Mouse (Mus musculus) adrenal gland, adult 2 months (tissue): ENCODE measurements at regions not wholly inside any gene's neighbourhood (a gene's known extent, or its start where the extent isn't known, plus 50 kb on each side); places are given as distances from the start of the nearest gene placed in this dataset.

Experiments used
- DNase-seq: peaks from one replicate; pipeline ENCODE4 v3.0.0; 2021

DNA sequence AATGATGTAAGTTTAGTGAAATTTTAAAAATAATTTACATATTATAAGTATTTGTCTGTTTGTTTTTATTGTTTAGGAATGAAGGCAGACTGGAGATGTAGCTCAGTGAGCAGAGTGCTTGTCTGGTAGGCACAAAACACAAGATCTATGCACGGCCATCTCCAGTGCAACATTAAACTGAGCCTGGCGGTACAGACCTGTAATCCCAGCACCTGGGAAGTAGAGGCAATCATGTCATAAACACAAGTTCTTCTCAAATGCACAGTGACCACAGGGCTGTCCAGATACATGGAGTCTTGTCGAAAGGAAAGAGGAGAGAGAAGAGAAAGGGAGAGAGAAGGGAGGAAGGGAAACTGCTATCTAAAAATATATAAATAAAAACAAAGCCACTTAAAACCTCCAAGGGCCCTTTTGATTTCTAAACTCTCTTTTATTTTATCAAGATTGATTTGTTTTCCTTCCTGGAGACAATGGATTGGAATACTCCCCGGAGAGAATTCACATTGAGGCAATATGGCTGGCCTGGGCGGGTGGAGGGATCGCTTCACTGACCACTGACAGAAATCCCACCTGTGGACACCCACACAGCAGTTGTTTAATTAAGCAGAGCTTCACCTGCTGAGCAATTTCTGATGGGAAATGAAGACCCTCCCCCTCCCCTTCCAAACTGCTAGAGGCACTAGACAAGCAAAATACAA is 215.6 kb upstream of the Tll1 start:
- no peak for DNase-seq

DNA sequence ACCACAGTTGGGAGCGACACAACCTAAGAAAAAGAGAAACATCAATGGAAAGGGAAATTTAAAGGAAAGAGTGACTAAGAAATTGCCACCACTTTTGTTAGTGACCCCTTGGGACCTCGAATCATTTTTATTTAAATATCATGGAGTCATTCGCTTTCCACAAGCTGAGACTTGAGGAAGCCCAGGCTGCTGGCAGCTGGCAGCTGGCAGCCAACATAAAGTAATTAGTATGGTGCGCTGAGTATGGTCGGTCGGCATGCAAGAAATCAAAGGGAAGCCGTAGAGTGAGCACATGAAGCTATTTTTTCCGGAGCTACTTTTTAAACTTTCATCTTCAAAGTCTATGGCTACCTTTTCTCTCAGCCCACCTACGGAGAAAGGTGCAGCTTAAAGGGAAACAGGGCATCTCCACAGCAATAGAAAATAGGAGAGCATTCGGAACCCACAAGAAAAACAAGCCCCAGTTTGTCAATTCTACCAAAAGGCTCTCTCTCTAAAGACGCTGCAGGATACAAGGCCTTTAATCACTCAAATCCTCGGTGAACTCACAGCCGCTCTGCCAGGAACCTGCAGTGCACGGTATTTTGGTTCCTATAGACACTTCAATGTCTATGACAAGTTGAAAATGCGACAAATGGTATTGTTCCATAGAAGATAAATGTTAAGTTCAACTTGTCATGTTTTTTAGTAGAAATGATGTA is 206.6 kb upstream of the Tll1 start:
- DNase-seq = no peak

DNA sequence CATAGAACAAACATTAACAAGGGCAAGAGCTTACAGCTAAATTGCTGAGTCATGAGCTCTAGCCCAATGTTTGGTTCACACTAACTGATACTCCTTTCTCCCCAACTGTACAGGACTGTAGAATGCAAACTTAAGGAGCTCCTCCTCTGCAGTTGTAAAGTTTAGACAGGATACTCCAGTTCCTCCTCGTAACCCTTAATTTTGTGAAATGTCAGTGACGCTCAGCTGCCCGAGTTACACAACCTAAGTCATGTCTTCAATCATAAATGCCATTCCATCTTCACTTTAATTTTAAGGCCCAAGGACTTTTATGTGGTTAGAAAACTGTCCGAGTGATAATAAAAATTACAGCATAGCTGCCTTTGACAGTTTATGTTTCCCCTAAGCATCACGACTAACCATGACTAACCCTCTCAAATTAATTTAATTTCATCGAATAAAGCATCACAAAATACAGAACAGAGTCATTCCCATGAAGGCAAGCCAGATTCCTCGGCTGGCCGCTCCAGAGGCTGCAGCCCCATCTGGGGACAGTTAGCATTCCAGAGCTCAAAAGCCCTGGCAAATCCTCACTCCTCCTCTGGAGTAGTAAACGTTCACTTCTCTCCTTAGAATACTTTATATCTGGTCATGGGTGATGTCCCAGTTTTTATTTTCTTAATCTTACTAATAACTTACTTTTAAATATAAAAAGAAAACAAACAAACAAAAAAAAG is 200.9 kb upstream of the Tll1 start:
- DNase-seq = no peak

DNA sequence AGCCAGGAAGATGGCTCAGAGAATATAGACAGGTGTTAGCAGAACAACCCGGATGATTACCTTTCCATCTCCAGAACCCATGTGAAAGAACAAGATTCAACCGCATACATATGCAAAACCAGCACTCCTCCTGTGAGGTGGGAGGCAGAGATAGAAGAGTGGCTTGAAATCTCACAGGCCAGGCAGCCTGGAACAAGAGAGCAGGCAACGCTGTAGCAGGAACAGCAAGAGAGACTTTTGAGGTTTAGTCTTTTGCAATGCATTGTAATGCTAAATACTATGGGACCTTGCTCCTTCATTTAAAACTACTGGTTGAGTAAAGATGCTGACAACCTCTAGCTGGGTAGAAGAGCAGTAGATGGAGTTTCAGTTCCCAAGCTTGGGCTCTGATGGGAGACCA is 193.5 kb upstream of the Tll1 start:
- DNase-seq = no peak

DNA sequence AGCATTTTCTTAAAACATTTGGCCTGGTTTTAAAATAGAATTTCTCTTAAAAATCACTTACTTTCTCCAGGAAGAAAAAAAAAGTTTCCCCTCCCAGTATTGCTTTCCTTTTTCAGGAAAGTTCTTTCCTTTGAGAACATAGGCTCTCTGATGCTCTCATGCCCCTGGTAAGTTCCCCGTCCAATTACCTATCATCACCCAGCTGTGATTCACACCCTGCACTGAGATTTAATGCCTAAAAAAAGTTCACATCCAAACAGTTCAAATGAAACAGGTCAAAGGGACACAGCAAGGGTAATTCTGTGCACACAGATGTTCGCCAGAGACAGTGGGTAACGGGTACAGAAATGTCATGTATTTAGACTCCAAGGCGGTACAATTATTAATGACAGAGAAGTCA is 191.8 kb upstream of the Tll1 start:
- DNase-seq = no peak

DNA sequence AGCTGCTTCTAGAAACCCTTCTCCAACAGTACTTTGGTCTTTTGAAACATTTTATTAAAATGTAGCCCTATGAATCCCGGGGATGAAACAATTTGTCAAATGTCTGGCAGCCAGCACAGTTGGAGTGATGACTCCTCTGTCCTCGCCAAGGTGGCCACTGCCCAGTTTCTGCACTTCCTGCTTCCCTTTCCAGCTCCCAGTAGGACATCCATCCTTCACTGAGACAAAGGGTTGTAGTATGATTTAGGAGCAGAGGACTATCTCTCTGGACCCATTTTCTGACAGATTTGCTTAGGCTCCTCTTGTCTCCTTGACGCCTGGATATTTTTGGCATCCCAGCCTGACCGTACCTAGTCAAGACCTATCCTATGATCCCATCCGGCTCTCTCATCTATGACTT is 189.7 kb upstream of the Tll1 start:
- DNase-seq = peak; percentile 36

DNA sequence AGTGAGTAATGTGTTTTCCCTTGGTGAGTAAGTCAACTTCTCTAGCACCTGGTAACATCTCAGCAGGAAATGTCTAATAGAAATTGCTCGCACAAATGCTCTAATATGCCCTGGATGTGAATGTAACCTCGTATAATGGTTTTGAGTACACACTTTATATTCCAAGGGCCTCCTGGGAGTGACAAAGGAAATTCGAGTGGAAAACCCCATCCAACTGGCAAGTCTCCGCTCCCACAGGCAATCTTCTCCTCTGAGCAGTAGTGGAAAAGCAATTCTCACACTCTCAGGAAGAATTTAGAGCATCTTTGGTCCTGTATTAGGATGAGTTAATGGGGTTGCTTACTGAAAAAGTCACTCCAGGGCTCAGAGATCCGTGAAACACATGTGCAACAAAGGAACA is 183.4 kb upstream of the Tll1 start:
- no peak for DNase-seq

DNA sequence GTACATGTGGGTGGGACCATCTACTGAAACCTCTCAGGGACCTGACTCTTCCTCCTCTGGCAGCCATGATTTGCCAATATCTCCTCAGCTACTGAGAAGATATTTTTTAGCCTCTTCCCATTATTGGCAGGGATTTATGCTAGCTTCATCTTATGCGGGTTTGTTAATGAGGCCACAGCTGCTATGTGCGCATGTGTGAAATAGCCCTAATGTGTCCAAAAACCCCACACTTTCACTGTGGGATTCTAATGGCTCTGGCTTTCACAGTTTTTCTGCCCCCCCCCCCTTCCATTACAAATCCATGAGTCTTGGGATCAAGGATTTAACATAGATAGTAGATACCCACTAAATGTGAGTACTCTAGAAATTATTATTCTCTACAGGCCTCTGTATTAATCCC is 182.2 kb upstream of the Tll1 start:
- no peak for DNase-seq

DNA sequence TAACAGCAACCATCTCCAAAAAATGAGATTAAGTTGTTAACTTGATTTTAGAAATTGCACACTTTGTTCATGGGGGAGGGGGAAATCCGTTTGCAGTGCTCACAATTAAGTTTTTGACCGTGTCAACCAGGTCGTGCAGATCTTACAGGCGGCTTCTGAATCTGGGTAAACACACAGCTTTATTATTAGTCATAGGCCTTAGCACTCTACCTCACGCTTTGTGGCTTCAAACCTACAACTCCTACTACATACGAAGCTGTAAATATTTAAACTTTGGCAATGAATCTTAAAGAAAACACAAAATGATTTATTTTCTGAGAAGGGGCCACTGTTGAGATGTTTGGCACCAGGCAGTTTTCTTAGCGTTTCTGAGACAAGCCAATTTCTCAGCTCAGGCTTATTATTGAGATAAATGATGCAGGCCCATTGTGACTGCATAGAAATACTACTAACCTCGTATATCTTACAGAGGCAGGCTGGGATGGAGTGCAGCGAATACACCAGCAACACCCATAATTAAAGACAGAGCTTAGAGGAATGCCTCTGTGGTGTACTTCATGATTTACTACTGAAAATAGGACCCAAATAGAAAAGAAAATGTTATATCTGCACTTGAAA is 173.8 kb upstream of the Tll1 start:
- DNase-seq = no peak

DNA sequence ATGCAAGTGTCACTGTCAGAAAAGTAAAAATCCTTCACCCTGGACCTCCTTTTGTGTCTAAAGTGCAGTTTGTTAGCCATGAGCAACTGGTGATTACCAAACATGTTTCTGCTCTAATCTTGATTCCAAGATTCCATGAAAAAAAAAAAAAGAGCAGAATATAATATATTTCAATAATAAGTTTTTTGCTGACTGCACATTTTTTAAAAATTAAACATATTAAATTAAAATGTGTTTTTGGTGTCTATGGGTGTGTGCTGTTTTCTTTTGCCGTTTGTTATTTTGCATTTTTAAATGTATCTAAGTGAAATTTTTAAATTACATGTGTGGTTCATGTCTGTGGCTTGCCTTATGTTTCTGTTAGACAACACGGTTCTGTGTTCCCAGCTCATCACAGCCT is 171.8 kb upstream of the Tll1 start:
- no peak for DNase-seq

DNA sequence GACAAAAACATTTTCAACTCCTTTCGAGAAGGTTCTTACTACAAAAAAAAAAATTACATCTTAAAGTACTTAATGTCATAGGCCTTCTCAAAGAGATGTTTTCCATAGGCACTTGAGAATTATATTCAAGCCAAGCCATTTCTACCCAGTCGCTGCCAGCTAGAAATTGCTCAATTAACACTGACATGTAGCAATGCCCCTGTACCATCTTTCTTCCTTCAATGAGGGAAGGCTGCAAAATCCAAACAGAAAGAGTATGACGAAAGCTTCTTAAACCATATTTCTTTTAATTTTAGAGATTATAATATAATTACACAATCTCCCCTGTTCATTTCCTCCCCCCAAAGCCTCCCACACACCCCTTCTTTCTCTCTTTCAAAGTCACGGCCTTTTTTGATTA is 169.4 kb upstream of the Tll1 start:
- no peak for DNase-seq

DNA sequence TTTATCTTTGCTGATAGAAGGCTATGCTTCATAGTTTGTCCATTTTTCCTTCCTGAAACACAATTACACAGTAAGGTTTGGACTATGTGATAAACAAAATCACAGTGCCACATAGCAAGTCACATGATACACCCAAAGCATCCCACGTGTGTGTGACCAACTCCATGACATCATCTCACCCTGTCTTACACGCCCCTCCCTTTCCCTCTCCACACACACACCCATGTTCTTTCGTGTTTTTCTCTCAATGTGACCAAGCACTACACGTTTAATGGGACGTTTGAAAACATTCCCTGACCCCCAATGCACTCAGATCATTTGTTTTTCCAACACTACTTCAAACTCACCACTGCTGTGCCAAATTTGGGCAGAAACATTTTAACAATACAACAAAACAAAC is 168.9 kb upstream of the Tll1 start:
- no peak for DNase-seq

DNA sequence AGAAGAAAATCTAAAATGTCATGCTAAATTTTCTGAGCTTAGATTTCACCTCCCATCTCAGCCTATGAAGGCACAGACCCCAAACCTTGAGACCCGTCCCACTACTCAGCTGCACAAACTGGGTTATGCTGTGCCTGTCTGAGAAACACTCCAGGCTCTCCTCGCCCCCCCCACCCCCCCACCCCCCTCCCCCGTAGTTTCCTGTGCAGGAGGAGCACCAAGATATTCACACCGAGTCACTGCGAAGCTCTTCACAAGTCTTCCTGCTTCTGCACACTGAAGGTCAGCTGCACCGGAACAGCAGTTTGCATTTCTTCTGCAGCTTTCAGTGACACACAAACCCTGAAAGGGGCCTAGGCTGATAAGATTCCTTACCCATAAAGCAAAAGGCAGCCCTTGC is 163.9 kb upstream of the Tll1 start:
- no peak for DNase-seq

DNA sequence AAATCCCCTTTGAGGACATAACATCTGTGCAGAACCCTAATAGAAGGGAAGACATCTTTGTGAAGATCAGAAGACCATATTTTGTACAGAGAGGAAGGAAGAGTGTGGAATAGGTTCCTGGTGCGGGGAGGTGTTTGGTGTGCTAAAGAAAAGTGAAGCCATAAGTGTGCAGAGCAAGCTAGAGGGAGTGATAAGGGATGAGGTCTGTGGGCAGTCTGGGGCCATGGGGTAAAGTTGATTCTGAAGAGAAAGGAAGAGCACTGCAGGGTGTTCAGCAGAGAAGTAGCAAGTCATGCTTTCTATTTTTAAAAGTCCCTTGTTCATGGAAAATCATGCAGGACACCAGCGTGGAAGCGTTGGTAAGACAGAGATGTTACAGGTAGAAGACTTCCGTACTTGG is 161.8 kb upstream of the Tll1 start:
- DNase-seq = no peak

DNA sequence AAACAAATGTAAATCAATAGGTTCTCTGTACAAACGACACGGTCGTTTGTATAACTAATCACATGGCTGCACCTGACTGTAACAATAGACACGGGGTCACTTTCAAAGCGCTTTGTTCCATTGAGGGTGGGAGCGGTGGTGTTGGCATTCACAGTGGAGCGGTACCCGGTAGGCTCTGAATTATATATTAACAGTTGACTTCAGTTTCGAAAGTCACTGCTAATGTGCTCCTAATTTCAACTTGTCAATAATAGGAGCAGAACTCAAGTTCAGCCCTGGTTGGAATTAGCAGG is 160.8 kb upstream of the Tll1 start:
- no peak for DNase-seq

DNA sequence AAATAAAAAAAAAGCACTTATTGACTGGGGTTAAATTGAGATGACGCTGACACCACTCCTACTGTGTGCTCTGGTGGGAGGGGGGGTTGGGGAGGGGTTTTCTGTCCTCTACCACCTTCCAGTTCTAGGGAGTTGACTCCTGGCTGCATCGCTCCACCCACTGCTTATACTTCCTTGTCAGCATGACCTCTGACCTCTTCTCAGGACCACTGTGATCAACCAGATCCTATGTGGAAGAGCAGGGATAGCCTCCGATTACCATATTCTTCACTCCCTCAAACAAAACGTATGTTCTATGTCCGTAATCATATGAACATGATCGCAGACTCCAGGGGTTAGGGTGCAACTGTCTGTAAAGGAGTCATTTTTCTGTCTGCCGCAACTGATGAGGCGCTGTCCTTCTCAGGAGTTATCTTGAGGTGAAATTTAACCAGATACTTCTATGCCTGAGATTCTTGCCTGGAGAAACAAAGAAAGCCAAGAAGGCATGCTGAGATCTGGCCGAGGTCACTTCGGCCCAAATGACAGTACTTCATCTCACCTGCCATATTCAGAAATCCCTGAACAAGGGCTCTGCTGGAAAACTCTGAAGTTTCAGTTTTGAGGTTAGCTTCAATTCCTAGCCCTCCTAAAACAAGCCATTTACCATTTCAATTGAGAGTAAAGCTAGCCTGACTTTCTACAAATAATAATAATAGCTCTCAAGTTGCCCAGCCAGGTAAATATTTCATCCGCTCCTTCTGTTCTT is 160.3 kb upstream of the Tll1 start:
- DNase-seq = no peak

DNA sequence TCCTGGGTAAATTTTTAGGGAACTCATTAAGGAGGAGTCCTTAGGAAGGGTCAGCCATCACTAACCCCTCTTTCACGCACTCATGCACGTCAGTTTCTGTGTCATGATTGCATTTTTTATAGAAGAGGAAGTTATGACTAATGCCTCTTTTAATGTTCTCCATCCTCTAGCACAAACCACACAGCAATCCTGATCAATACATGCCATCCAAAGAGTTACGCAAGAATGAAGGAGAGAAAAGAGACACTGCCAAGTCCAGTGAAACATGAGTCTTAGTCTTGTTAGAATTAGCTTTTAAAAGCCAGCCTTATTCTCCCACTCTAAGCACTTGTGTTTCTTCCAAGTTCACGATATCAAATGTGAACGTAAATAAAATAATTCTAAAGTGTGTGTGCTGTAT is 151.0 kb upstream of the Tll1 start:
- DNase-seq = no peak

DNA sequence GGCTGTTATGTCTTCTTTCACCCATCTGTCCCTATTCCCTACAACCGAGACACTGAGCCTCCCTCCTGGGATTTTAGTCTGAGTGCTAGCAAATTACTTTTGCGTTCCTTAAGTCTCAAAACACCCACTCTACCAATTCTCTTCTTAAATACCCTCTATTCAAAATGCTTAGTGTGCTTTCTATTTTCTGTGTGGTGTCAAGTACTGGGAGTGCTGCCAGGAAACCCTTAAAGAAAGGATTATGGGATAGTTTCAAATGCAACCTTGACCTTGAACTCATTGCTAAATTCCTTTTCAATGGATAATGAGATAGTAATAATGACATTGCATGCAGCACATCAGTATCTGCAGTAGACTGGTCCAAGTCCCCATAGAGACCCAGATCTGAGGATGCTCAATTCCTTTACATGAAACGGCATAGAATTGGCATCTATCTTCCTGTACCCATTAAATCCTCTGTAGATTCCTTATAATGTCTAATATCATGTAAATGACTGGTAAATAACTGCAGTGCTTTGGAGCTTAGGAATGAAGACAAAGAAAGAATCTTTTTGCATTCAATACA is 142.1 kb upstream of the Tll1 start:
- no peak for DNase-seq

DNA sequence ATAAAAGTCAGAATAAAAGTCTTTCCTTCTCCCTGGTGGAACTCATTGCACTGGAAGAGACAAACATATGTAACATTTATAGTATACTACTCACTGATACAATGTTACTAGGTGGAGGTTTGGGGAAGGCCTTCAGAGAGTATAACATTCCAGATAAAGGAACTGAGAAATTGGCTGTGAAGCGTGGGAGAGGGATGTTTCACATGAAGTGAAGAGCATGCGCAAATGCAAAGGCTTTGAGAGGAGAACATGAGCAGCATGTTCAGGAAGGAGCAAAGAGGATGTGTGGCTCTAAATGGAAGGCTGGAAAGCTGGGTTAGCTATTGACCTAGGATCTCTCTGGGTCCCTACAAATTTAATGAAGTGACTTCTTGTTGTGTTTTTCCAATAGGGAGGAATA is 141.4 kb upstream of the Tll1 start:
- DNase-seq = no peak

DNA sequence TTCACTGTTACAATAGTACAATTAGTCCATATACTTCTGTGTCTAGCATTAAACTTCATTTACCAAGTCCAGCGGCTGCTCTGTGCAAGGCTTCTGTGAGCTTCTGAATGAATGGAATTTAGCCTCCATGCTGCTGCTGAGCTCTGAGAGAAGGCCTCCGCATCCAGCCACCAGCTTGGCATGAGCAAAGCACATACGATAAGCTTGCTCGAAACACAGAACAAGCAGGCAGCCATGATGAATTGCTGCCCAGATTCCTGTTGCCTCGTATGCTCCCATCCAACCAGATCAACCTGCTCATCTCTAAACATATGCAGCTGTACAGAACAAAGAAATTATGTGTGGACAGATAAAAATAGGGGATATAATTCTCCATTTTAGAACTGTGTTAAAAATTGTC is 140.4 kb upstream of the Tll1 start:
- no peak for DNase-seq

DNA sequence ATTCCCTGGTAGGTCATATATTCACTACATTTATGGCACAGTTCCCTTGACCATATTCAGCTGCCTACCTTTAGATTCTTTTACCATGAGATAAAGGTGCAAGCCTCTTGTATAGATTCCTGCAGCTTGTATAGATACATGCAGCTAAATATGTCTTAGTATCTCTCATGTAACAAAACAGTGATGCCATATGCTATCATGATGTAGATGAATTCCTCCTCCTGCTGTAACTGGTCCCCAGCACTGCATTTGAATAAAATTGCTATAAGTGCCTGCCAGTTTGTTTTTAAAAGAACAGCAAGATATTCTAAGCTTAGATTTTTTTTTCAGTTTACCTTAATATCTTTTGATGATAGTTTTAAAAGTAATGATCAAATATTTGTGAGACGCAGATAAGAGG is 138.9 kb upstream of the Tll1 start:
- DNase-seq = no peak

DNA sequence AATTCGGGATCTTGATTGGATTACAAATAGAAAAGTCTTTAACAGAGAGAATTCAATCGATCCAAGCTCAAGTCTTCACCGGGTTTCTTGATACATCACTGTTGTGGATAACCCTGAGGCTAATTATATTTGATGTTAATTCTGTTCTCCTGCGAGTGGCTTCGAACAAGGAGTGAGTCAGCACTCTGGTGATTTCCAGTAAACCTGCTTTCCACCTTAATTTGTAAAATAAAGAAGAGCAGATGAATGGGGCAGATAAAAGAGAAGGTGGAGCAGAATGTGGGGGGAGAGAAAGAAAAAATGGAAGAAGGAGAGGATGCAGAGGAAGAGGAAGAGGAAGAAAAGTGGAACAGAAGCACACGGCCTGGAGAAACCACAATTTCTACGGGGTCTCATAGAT is 137.5 kb upstream of the Tll1 start:
- DNase-seq = no peak
